Mouse (Mus musculus): Measurements from ENCODE around the gene Limk2. TPM values are rescaled to one million over a fixed set of nuclear protein-coding genes. Genes with fewer than 3 reads are reported as not detected.
A peak's percentile ranks its signal among the peaks of the same experiment; 100 is the strongest.

Limk2 gene
- polyA plus RNA-seq, 1 experiment from 2014 or later = 54.5 TPM

DNA sequence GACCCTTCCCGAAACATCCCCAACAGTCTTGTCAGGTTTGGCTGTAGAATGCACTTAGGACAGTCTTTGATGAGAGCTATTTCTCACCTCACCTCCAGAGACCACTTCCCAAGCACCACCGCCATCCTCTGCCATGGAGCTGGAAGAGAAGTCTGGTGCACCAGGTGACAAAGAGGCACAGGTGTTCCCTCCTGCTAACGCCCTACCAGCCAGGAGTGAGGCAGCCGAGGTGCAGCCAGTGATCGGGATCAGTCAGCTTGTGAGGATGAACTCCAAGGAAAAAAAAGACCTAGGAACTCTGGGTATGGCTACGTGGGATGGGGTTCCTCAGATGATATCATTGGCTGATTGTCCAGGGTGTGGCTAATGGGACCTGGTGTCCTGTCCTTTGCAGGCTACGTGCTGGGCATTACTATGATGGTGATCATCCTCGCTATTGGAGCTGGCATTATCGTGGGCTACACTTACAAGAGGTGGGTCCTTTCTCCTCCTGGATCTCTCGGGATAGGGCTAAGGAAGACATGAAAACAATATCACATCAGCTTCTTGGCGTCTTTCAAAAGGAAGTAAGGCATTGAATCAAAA lies 75.8 kb downstream of the Limk2 start:
- Histone ChIP-seq H3K4me3 (ENCODE audit: low read length) (no peak overlapping the region), H3K36me3 (ENCODE audit: control insufficient read depth, insufficient read depth, low read length) (no peaks in the 10 kb centered on the region), H3K27ac (ENCODE audit: low read length) (no peak overlapping the region), H3K4me1 (replicated peaks; ENCODE audit: control insufficient read depth, insufficient read depth, low read length) (peaks cover 35% of the 10 kb centered on the region), H3K27me3 (ENCODE audit: control insufficient read depth, insufficient read depth, low read depth, low read length) (no peaks in the 10 kb centered on the region), H3K4me2 (ENCODE audit: low read depth, low read length) (no peak overlapping the region), H3K9ac (ENCODE audit: low read length) (no peak overlapping the region), H3K9me3 (ENCODE audit: control insufficient read depth, low read length) (no peaks in the 10 kb centered on the region)
- WGBS = 86% methylated on average over 11 of the region's 11 CpGs
- ATAC-seq (ENCODE audit: low read depth) = no peak

DNA sequence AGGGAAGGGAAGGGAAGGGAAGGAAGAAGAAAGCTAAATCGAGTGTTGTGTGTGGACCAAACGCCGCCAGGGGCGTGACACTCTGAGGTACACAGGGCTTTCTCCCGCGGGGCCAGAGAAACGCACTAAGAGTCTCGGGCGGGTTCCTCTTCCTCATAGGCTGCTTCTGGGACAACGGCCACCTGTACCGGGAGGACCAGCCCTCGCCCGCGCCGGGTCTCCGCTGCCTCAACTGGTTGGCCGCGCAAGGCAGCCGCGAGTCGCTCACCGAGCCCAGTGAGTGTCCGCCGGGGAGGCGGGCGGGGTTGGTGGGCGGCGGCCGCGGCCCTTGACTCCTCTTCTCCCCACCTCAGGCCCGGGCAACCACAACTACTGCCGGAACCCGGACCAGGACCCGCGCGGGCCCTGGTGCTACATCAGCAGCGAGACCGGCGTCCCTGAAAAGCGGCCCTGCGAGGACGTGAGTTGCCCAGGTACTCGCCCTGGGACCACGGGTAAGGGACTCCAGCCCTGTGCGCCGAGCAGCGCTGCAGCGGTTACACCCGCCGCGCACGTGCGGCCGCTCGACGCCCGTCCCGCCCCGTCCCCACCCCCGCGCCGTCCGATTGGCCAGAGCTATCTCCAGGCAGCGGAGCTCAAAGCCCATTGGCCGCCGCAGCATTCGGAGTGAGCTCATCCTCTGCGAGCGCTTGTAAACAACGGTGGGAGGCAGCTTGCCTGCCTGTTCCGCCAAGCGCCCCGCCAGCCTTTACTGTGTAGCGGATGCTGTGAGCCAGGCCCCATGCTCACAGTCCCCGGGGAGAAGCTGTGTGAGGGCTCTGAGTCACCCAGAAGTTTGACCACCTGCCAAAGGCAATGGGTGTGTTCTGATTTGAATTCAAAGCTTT lies 77.0 kb downstream of the Limk2 start:
- Histone ChIP-seq H3K4me3 (ENCODE audit: low read length) (peak overlapping the region; percentile 56), H3K4me2 (ENCODE audit: low read depth, low read length) (peak overlapping the region; percentile 97), H3K4me1 (replicated peaks; ENCODE audit: control insufficient read depth, insufficient read depth, low read length) (peaks cover 27% of the 10 kb centered on the region), H3K9ac (ENCODE audit: low read length) (peak overlapping the region; percentile 69), H3K27me3 (ENCODE audit: control insufficient read depth, insufficient read depth, low read depth, low read length) (no peaks in the 10 kb centered on the region), H3K36me3 (ENCODE audit: control insufficient read depth, insufficient read depth, low read length) (no peaks in the 10 kb centered on the region), H3K27ac (ENCODE audit: low read length) (peak overlapping the region; percentile 80), H3K9me3 (ENCODE audit: control insufficient read depth, low read length) (no peaks in the 10 kb centered on the region)
- under 1% methylated on average over 72 of the region's 75 CpGs for WGBS
- peak; percentile 96 for ATAC-seq (ENCODE audit: low read depth)

DNA sequence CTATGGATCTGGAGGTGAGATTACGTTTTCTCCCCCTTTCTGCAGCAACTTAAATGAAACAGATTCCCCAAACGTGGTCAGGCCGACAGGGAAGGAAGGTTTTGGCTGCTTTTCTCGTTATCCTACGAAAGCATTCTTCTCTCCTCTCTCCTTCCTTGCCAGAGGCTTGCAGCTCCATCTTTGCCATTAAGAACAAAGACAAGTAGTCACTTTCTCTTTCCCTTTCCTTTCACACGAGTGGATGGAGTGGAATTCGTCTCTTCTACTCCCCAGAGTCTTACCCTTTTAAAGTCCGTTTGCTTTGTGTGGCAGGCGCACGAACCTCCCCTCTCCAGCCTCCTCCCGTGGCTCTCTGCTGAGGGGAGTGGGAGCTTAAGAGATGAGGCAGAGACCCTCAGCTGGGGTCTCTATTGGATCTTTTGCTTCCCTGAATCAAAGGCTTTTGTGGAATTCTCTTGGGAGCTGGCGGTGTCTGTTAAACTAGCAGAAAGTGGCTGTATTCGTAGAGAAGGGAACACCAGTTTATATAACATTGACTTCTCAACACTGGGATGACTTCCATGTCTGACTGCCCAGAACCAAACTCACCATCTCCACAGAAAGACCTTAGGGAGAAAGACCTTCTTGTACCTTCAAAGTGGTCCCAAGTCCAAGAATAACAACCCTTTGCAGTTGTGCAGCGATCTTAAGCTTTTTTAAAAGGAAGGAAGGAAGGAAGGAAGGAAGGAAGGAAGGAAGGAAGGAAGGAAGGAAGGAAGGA lies 77.8 kb downstream of the Limk2 start:
- WGBS = 4% methylated on average over 14 of the region's 14 CpGs
- ATAC-seq (ENCODE audit: low read depth) = no peak

DNA sequence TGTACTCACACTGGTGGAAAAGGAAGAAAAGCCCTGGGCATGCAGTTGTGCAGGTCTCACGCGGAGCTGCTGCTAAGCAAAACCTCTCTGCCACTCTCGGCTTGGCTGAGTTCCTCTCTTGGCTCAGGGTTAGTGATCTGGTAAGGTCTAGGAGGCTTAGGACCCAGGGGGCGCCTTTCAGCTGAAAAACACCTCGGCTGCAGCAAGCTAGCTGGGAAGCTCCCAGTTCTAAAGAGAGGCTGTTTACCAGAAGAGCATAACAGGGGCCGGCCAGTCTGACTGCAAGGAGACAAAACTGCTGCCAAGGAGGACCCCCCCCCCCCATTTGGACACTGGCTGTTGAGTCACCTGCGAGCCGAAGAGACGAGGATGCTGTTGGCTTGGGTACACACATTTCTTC lies 78.4 kb downstream of the Limk2 start:
- H3K27me3 ChIP-seq (ENCODE audit: control insufficient read depth, insufficient read depth, low read depth, low read length) = no peaks in the 10 kb centered on the region
- WGBS = 1% methylated on average over 9 of the region's 9 CpGs
- H3K4me2 ChIP-seq (ENCODE audit: low read depth, low read length) = peak overlapping the region; percentile 97
- H3K9ac ChIP-seq (ENCODE audit: low read length) = peak overlapping the region; percentile 69
- no peaks in the 10 kb centered on the region for H3K9me3 ChIP-seq (ENCODE audit: control insufficient read depth, low read length)
- H3K4me3 ChIP-seq (ENCODE audit: low read length) = peak overlapping the region; percentile 56
- peak overlapping the region; percentile 71 for H3K27ac ChIP-seq (ENCODE audit: low read length)
- ATAC-seq (ENCODE audit: low read depth) = peak; percentile 44; the same call in 1 of the 2 replicates
- peaks cover 22% of the 10 kb centered on the region for H3K4me1 ChIP-seq (replicated peaks; ENCODE audit: control insufficient read depth, insufficient read depth, low read length)
- H3K36me3 ChIP-seq (ENCODE audit: control insufficient read depth, insufficient read depth, low read length) = no peaks in the 10 kb centered on the region

More for the DNA sequence above, 77.8 kb downstream of the Limk2 start:
- Histone ChIP-seq H3K27ac (ENCODE audit: low read length) (peak overlapping the region; percentile 80), H3K9ac (ENCODE audit: low read length) (peak overlapping the region; percentile 69), H3K4me2 (ENCODE audit: low read depth, low read length) (peak overlapping the region; percentile 97), H3K27me3 (ENCODE audit: control insufficient read depth, insufficient read depth, low read depth, low read length) (no peaks in the 10 kb centered on the region), H3K9me3 (ENCODE audit: control insufficient read depth, low read length) (no peaks in the 10 kb centered on the region), H3K4me3 (ENCODE audit: low read length) (peak overlapping the region; percentile 56), H3K36me3 (ENCODE audit: control insufficient read depth, insufficient read depth, low read length) (no peaks in the 10 kb centered on the region), H3K4me1 (replicated peaks; ENCODE audit: control insufficient read depth, insufficient read depth, low read length) (peaks cover 27% of the 10 kb centered on the region)

DNA sequence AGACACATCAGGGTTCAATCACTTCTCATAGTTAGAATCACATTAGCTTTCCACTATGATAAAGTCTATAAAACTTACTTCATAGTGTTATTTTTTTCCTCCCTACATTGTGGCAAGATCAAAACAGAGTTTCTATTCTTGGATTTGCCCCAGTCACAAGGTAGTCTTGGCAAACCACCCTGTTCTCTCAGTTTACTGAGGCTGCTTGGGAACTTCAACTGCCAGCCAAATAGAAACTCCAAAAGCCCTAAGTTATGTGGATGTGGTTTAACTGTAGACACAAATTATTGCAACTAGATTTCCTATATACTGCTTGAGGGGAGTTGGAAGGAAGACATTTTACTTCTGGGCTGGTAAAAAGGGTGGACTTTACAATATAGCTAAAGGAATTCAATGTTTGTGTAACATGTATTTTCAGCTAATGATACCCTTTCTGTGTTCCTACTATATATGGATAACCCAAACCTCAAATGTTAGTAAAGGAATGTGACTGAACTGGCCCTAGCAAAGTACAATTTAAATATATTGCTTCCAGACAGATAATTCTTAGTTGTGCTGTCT lies 79.0 kb downstream of the Limk2 start, which contains the start of gene Pik3ip1:
Gene Pik3ip1, plus strand, starts transcription at position 511 of the 561 bp plus-strand sequence.
- no peaks in the 10 kb centered on the region for H3K9me3 ChIP-seq (ENCODE audit: control insufficient read depth, low read length)
- H3K4me3 ChIP-seq (ENCODE audit: low read length) = peak within 1 kb of the TSS; percentile 56
- H3K9ac ChIP-seq (ENCODE audit: low read length) = peak within 1 kb of the TSS; percentile 69
- no peaks in the 10 kb centered on the region for H3K27me3 ChIP-seq (ENCODE audit: control insufficient read depth, insufficient read depth, low read depth, low read length)
- no peak for ATAC-seq (ENCODE audit: low read depth)
- peaks cover 21% of the 10 kb centered on the region for H3K4me1 ChIP-seq (replicated peaks; ENCODE audit: control insufficient read depth, insufficient read depth, low read length)
- H3K27ac ChIP-seq (ENCODE audit: low read length) = peak within 1 kb of the TSS; percentile 71
- H3K4me2 ChIP-seq (ENCODE audit: low read depth, low read length) = peak within 1 kb of the TSS; percentile 97
- no peaks in the 10 kb centered on the region for H3K36me3 ChIP-seq (ENCODE audit: control insufficient read depth, insufficient read depth, low read length)

DNA sequence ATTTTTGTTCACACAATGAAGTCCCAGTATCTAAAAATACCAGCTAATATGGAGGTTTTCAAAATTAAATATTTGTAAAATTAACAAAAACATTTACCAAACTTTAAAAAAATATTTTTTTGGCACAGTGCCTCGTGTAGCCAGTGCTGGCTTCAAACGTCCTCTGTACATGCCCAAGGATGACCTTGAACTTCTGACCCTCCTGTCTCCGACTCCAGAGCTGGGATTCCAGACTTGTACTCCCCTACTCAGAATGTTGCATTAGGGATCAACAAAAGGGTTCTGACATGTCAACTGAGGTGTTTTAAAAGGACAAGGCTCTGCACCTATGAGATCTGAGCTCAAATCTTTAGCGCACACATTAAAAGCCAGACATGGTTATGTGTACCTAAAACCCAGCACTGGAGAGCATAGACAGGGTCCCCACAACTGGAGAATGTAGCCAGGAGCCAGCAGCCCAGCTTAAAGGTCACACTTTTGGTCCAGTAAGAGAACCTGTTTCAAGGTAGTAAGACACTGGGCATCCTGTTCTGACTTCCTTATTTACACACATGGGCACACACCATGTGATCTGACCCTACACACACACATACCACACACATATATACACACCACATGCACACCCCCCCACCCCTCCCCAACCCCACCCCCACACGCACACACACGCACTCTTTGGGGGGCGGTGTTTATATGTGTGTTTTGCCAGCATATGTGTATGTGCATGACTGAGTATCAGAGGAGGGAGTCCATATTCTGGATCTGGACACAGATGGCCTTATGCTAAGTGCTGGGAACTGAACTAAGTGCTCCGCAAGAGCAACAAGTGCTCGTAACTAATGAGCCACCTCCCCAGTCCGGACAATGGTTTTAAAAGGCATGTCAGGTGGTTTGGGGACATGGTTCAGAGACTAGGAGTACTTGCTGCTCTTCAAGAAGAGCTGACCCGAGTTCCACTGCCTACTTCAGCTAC lies 79.9 kb downstream of the Limk2 start:
- 63% methylated on average over 11 of the region's 11 CpGs for WGBS
- Histone ChIP-seq H3K9me3 (ENCODE audit: control insufficient read depth, low read length) (no peaks in the 10 kb centered on the region), H3K27me3 (ENCODE audit: control insufficient read depth, insufficient read depth, low read depth, low read length) (no peaks in the 10 kb centered on the region), H3K9ac (ENCODE audit: low read length) (no peak overlapping the region), H3K4me1 (replicated peaks; ENCODE audit: control insufficient read depth, insufficient read depth, low read length) (peaks cover 21% of the 10 kb centered on the region), H3K4me2 (ENCODE audit: low read depth, low read length) (no peak overlapping the region), H3K27ac (ENCODE audit: low read length) (peak overlapping the region; percentile 34; the same call in 1 of the 2 replicates), H3K4me3 (ENCODE audit: low read length) (no peak overlapping the region), H3K36me3 (ENCODE audit: control insufficient read depth, insufficient read depth, low read length) (no peaks in the 10 kb centered on the region)
- ATAC-seq (ENCODE audit: low read depth) = no peak

DNA sequence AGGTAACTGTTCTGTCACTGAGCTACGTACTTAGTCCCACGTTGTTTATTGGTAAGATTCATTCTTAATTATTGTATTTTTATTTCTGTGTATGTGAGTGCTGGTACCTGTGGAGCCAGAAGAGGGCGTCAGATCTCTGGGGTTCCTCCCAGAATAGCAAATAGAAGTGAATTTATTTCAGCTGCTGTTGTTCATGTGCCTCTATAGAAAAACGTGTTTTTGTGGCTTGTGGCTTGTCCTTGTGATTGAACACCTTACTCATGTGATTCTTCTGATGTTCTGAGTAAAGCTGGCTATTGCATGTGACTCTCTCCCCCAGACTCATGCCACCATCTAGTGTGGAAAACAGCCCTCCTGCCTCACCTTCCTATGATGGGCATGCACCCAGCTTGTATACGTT lies 80.7 kb downstream of the Limk2 start:
- WGBS = 69% methylated on average over 5 of the region's 5 CpGs
- Histone ChIP-seq H3K27me3 (ENCODE audit: control insufficient read depth, insufficient read depth, low read depth, low read length) (no peaks in the 10 kb centered on the region), H3K36me3 (ENCODE audit: control insufficient read depth, insufficient read depth, low read length) (no peaks in the 10 kb centered on the region), H3K9me3 (ENCODE audit: control insufficient read depth, low read length) (no peaks in the 10 kb centered on the region), H3K4me1 (replicated peaks; ENCODE audit: control insufficient read depth, insufficient read depth, low read length) (peaks cover 21% of the 10 kb centered on the region), H3K9ac (ENCODE audit: low read length) (no peak overlapping the region), H3K27ac (ENCODE audit: low read length) (no peak overlapping the region), H3K4me3 (ENCODE audit: low read length) (no peak overlapping the region), H3K4me2 (ENCODE audit: low read depth, low read length) (no peak overlapping the region)
- ATAC-seq (ENCODE audit: low read depth) = no peak

DNA sequence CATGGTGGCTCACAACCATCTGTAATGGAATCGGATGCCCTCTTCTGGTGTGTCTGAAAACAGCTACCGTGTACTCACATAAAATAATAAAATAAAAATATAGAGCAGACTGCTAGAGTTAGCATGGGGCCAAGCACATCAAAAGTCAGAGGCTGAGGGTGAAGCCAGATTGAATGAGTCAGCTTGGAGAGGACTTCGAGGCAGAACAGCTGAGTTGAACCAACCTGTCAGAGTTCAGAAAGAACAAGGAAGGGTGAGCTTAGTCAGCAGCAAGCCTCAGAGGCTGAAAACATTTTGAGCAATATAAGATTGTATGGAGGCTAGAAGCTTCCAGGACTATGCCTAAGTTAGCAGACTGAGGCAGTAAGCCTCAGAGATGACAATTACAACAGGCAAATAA lies 90.7 kb downstream of the Limk2 start:
- no peak overlapping the region for H3K9ac ChIP-seq (ENCODE audit: low read length)
- H3K36me3 ChIP-seq (ENCODE audit: control insufficient read depth, insufficient read depth, low read length) = no peaks in the 10 kb centered on the region
- H3K4me3 ChIP-seq (ENCODE audit: low read length) = no peak overlapping the region
- no peak overlapping the region for H3K4me2 ChIP-seq (ENCODE audit: low read depth, low read length)
- no peaks in the 10 kb centered on the region for H3K4me1 ChIP-seq (replicated peaks; ENCODE audit: control insufficient read depth, insufficient read depth, low read length)
- 87% methylated on average over 3 of the region's 3 CpGs for WGBS
- no peaks in the 10 kb centered on the region for H3K27me3 ChIP-seq (ENCODE audit: control insufficient read depth, insufficient read depth, low read depth, low read length)
- H3K27ac ChIP-seq (ENCODE audit: low read length) = no peak overlapping the region
- no peak for ATAC-seq (ENCODE audit: low read depth)
- no peaks in the 10 kb centered on the region; the same call in 1 of the 2 replicates for H3K9me3 ChIP-seq (ENCODE audit: control insufficient read depth, low read length)
